Mouse (Mus musculus): ENCODE data around the gene Map2k2. TPM values are rescaled to one million over a fixed set of nuclear protein-coding genes. Genes with fewer than 3 reads are reported as not detected.
"Not testable (repeated sequence)": the region's sequence is repeated elsewhere in the genome, so short reads cannot be mapped to it uniquely, and the experiment has no call there.

Gene Map2k2
- polyA plus RNA-seq, 1 experiment, result 187 TPM

GRCm38 (mm10) chr10:81167200-81168086 lies 61.7 kb downstream of the Map2k2 start, which contains the start of gene Pias4:
Pias4 (minus strand) TSS chr10:81167923.
- Histone ChIP-seq H3K27ac (ENCODE audit: insufficient read depth, low read length) (peak within 1 kb of the TSS; percentile 48), H3K4me1 (ENCODE audit: control insufficient read depth, insufficient read depth, low read length) (peaks cover 30% of the 10 kb centered on the region), H3K4me3 (replicated peaks; ENCODE audit: insufficient read depth, low read depth, low read length) (peak within 1 kb of the TSS; percentile 99), H3K27me3 (ENCODE audit: control insufficient read depth, insufficient read depth, low read length) (no peaks in the 10 kb centered on the region)
- peak; percentile 88 for TF ChIP-seq POLR2A (IDR thresholded peaks at IDR 0.05; ENCODE audit: borderline replicate concordance, insufficient read depth, low read length)
- TF ChIP-seq CTCF (IDR thresholded peaks at IDR 0.05; ENCODE audit: borderline replicate concordance, insufficient read depth, low read depth, low read length), result no peak
- WGBS, result under 1% methylated on average over 53 of the region's 64 CpGs
- DNase-seq, result peak; percentile 100

GRCm38 (mm10) chr10:81168087-81168431 lies 62.3 kb downstream of the Map2k2 start:
- peak overlapping the region; percentile 99 for H3K4me3 ChIP-seq (replicated peaks; ENCODE audit: insufficient read depth, low read depth, low read length)
- no peak for TF ChIP-seq CTCF (IDR thresholded peaks at IDR 0.05; ENCODE audit: borderline replicate concordance, insufficient read depth, low read depth, low read length)
- TF ChIP-seq POLR2A (IDR thresholded peaks at IDR 0.05; ENCODE audit: borderline replicate concordance, insufficient read depth, low read length), result no peak
- H3K4me1 ChIP-seq (ENCODE audit: control insufficient read depth, insufficient read depth, low read length), result peaks cover 29% of the 10 kb centered on the region
- H3K27ac ChIP-seq (ENCODE audit: insufficient read depth, low read length), result peak overlapping the region; percentile 8; the same call in 1 of the 2 replicates
- WGBS, result 5% methylated on average over 5 of the region's 5 CpGs
- no peaks in the 10 kb centered on the region for H3K27me3 ChIP-seq (ENCODE audit: control insufficient read depth, insufficient read depth, low read length)
- DNase-seq, result no peak

- Histone ChIP-seq H3K4me1 (ENCODE audit: control insufficient read depth, insufficient read depth, low read length) (peaks cover 25% of the 10 kb centered on the region), H3K4me3 (replicated peaks; ENCODE audit: insufficient read depth, low read depth, low read length) (peak overlapping the region; percentile 99), H3K27me3 (ENCODE audit: control insufficient read depth, insufficient read depth, low read length) (no peaks in the 10 kb centered on the region), H3K27ac (ENCODE audit: insufficient read depth, low read length) (peak overlapping the region; percentile 75)
- DNase-seq, result peak; percentile 80 to 82
- TF ChIP-seq POLR2A (IDR thresholded peaks at IDR 0.05; ENCODE audit: borderline replicate concordance, insufficient read depth, low read length) (no peak; the same call in 1 of the 2 replicates), CTCF (IDR thresholded peaks at IDR 0.05; ENCODE audit: borderline replicate concordance, insufficient read depth, low read depth, low read length) (no peak)
- WGBS, result 1% methylated on average over 29 of the region's 29 CpGs
Observed at GRCm38 (mm10) chr10:81168521-81169244, 63.0 kb downstream of the Map2k2 start.

DNA sequence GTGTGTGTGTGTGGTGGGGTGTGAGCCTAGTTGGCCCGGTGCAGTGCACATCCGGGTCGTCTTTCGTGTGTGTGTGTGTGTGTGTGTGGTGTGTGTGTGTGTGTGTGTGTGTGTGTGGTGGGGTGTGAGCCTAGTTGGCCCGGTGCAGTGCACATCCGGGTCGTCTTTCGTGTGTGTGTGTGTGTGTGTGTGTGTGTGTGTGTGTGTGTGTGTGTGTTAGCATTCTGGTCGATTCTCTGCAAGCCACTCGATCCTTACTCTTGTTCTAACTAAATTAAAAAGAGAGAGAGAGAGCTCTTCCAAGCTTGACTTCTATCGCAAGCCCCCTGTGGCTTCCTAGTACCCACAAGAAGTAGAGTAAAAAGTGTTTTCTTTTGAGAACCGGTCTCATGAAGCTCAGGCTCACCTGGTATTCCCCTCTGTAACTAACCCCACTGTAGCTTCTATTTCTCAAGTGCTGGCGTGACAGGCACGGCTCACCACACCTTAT lies 63.7 kb downstream of the Map2k2 start:
- H3K4me3 ChIP-seq (replicated peaks; ENCODE audit: insufficient read depth, low read depth, low read length); H3K27me3 ChIP-seq (ENCODE audit: control insufficient read depth, insufficient read depth, low read length); H3K27ac ChIP-seq (ENCODE audit: insufficient read depth, low read length); DNase-seq: not testable (repeated sequence)
- WGBS, result 23% methylated on average over 6 of the region's 14 CpGs
- peaks cover 20% of the 10 kb centered on the region; the same call in 1 of the 2 replicates for H3K4me1 ChIP-seq (ENCODE audit: control insufficient read depth, insufficient read depth, low read length)

GRCm38 (mm10) chr10:81173132-81173531 lies 67.4 kb downstream of the Map2k2 start:
- DNase-seq, result peak; percentile 83 to 87
- peak; percentile 83; the same call in 1 of the 2 replicates for TF ChIP-seq POLR2A (IDR thresholded peaks at IDR 0.05; ENCODE audit: borderline replicate concordance, insufficient read depth, low read length)
- TF ChIP-seq CTCF (IDR thresholded peaks at IDR 0.05; ENCODE audit: borderline replicate concordance, insufficient read depth, low read depth, low read length), result peak; percentile 87
- H3K4me3 ChIP-seq (replicated peaks; ENCODE audit: insufficient read depth, low read depth, low read length), result peak overlapping the region; percentile 55
- 2% methylated on average over 21 of the region's 21 CpGs for WGBS
- H3K4me1 ChIP-seq (ENCODE audit: control insufficient read depth, insufficient read depth, low read length), result peaks cover 14% of the 10 kb centered on the region
- peak overlapping the region; percentile 88 for H3K27ac ChIP-seq (ENCODE audit: insufficient read depth, low read length)
- H3K27me3 ChIP-seq (ENCODE audit: control insufficient read depth, insufficient read depth, low read length), result no peaks in the 10 kb centered on the region

DNA sequence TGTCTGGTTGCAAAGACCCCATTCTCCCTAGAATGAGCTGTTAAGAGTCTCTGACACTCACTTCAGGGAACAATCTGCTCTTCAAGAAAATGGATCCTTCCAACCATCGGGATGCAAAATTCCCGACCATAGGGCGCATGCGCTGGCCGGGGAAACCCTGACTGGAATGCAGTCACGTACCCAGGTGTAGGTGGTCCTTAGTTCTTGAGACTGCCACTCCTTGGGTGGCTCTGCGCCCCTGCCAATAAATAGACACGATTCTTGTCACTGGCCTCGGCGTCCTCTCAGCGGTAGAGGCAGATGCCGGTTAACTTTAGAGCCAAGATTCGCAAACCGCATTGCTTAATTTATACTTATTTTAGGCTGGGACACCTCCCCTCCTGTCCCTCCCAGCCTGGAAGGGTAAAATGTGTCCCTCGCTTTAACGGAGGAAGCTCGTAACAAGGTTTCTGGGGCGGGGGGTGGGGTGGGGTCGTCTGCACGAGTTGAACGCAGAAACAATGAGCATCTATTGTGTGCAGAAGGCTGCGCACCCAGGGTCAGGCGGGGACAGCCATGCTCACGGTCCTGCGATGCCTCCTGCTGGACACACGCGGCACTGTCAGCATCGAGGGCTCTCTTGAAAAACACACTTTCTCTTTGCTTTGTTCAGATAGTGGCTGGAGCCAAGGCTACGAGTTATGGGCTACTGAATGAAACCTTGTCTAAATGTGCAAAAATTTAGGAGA lies 69.1 kb downstream of the Map2k2 start:
- peak; percentile 91 to 95 for DNase-seq
- Histone ChIP-seq H3K4me3 (replicated peaks; ENCODE audit: insufficient read depth, low read depth, low read length) (peak overlapping the region; percentile 65), H3K27me3 (ENCODE audit: control insufficient read depth, insufficient read depth, low read length) (no peaks in the 10 kb centered on the region), H3K27ac (ENCODE audit: insufficient read depth, low read length) (peak overlapping the region; percentile 88), H3K4me1 (ENCODE audit: control insufficient read depth, insufficient read depth, low read length) (peaks cover 21% of the 10 kb centered on the region)
- TF ChIP-seq CTCF (IDR thresholded peaks at IDR 0.05; ENCODE audit: borderline replicate concordance, insufficient read depth, low read depth, low read length) (peak; percentile 99), POLR2A (IDR thresholded peaks at IDR 0.05; ENCODE audit: borderline replicate concordance, insufficient read depth, low read length) (0 out of 2 replicates have a peak, but pooled peaks have one; percentile 15)
- WGBS, result under 1% methylated on average over 29 of the region's 29 CpGs

GRCm38 (mm10) chr10:81175345-81175701 lies 69.6 kb downstream of the Map2k2 start:
- WGBS, result 0% methylated on average over 4 of the region's 4 CpGs
- not testable (repeated sequence) for H3K4me3 ChIP-seq (replicated peaks; ENCODE audit: insufficient read depth, low read depth, low read length); H3K27ac ChIP-seq (ENCODE audit: insufficient read depth, low read length); DNase-seq; H3K27me3 ChIP-seq (ENCODE audit: control insufficient read depth, insufficient read depth, low read length)
- H3K4me1 ChIP-seq (ENCODE audit: control insufficient read depth, insufficient read depth, low read length), result peaks cover 21% of the 10 kb centered on the region
